8 mouse cellular contexts compared by ENCODE assay signal in the genomic region with DNA sequence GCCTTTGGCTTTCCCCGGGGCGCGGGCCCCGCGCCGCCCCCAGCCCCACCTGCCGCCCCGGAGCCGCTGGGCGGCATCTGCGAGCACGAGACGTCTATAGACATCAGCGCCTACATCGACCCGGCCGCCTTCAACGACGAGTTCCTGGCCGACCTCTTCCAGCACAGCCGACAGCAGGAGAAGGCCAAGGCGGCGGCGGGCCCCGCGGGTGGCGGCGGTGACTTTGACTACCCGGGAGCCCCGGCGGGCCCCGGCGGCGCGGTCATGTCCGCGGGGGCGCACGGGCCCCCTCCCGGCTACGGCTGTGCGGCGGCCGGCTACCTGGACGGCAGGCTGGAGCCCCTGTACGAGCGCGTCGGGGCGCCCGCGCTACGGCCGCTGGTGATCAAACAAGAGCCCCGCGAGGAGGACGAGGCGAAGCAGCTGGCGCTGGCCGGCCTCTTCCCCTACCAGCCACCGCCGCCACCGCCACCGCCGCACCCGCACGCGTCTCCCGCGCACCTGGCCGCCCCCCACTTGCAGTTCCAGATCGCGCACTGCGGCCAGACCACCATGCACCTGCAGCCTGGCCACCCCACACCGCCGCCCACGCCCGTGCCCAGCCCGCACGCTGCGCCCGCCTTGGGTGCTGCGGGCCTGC. TPM values are rescaled to one million over a fixed set of nuclear protein-coding genes. Genes with fewer than 3 reads are reported as not detected.
DNase-seq lines count a peak whose midpoint lies in the region; ATAC-seq and TF ChIP-seq lines count a peak whose summit lies in the region.

No protein-coding gene starts in this region.

- H3K9ac ChIP-seq in hindbrain, embryonic 15.5 days, result peak overlapping the region; percentile 42
- peak overlapping the region; percentile 68 for H3K9ac ChIP-seq in limb, embryonic 13.5 days

- peaks cover 97% of the 10 kb centered on the region for H3K27me3 ChIP-seq in forebrain, embryonic 10.5 days (ENCODE audit: poor library complexity, severe bottlenecking)
- peaks cover 63% of the 10 kb centered on the region for H3K27me3 ChIP-seq in hindbrain, embryonic 15.5 days
- H3K27me3 ChIP-seq in limb, embryonic 13.5 days, result peaks cover 82% of the 10 kb centered on the region
- no peaks in the 10 kb centered on the region for H3K27me3 ChIP-seq in myocyte (ENCODE audit: control insufficient read depth, insufficient read depth, insufficient read length)

- peak overlapping the region; percentile 70 for H3ac ChIP-seq in myocyte (ENCODE audit: control insufficient read depth, insufficient read length)

- no peaks in the 10 kb centered on the region for H3K36me3 ChIP-seq in forebrain, embryonic 10.5 days (replicated peaks)
- H3K36me3 ChIP-seq in hindbrain, embryonic 15.5 days, result no peaks in the 10 kb centered on the region
- no peaks in the 10 kb centered on the region for H3K36me3 ChIP-seq in limb, embryonic 13.5 days
- no peaks in the 10 kb centered on the region for H3K36me3 ChIP-seq in myocyte (ENCODE audit: control insufficient read depth, insufficient read depth)

- H3K4me3 ChIP-seq in bone marrow macrophage, adult 2 months (ENCODE audit: insufficient read depth, low read length), result peak overlapping the region; percentile 73
- peak overlapping the region; percentile 68 for H3K4me3 ChIP-seq in forebrain, embryonic 10.5 days
- peak overlapping the region; percentile 48 for H3K4me3 ChIP-seq in hindbrain, embryonic 15.5 days
- peak overlapping the region; percentile 62 for H3K4me3 ChIP-seq in limb, embryonic 13.5 days
- H3K4me3 ChIP-seq in myocyte, result peak overlapping the region; percentile 35

- no peaks in the 10 kb centered on the region for H3K79me2 ChIP-seq in myocyte (ENCODE audit: control insufficient read depth, insufficient read depth)

- under 1% methylated on average over 82 of the region's 83 CpGs for WGBS in forebrain, embryonic 10.5 days
- WGBS in hindbrain, embryonic 15.5 days, result under 1% methylated on average over 68 of the region's 83 CpGs
- under 1% methylated on average over 78 of the region's 83 CpGs for WGBS in limb, embryonic 13.5 days

- peak; percentile 23 for ATAC-seq in hindbrain, embryonic 15.5 days (ENCODE audit: low FRiP score, low read depth)
- no peak for ATAC-seq in limb, embryonic 13.5 days (ENCODE audit: low FRiP score, low read depth)

- peak overlapping the region; percentile 91 for H3K4me2 ChIP-seq in hindbrain, embryonic 15.5 days
- peak overlapping the region; percentile 95 for H3K4me2 ChIP-seq in limb, embryonic 13.5 days (replicated peaks)
- peak overlapping the region; percentile 89 for H3K4me2 ChIP-seq in myocyte (ENCODE audit: low read depth)

- TF ChIP-seq POLR2A in bone marrow macrophage, adult 2 months (IDR thresholded peaks at IDR 0.05; ENCODE audit: borderline replicate concordance, low read depth, low read length), result no peak
- no peak for TF ChIP-seq POLR2A in myocyte (IDR thresholded peaks at IDR 0.05; ENCODE audit: insufficient read length, low read depth)

- no peak for TF ChIP-seq CTCF in bone marrow macrophage, adult 2 months (IDR thresholded peaks at IDR 0.05; ENCODE audit: low read depth, low read length)

- H3K9me3 ChIP-seq in forebrain, embryonic 10.5 days, result no peaks in the 10 kb centered on the region
- no peaks in the 10 kb centered on the region for H3K9me3 ChIP-seq in hindbrain, embryonic 15.5 days
- no peaks in the 10 kb centered on the region for H3K9me3 ChIP-seq in limb, embryonic 13.5 days

- peak; percentile 24 for DNase-seq in right cerebral cortex, adult 18-20 months
- DNase-seq in right cerebral cortex, adult 2 months (ENCODE audit: low spot score in 2 of 2), result no peak
- peak; percentile 30 for DNase-seq in forebrain, embryonic 10.5 days (ENCODE audit: extremely low spot score, low spot score)
- no peak for DNase-seq in T-cell, adult 2 months (ENCODE audit: low spot score)

- peaks cover 17% of the 10 kb centered on the region for H3K4me1 ChIP-seq in bone marrow macrophage, adult 2 months (ENCODE audit: control insufficient read depth, insufficient read depth, low read length)
- H3K4me1 ChIP-seq in forebrain, embryonic 10.5 days, result peaks cover 40% of the 10 kb centered on the region
- H3K4me1 ChIP-seq in hindbrain, embryonic 15.5 days (replicated peaks), result peaks cover 38% of the 10 kb centered on the region
- peaks cover 28% of the 10 kb centered on the region for H3K4me1 ChIP-seq in limb, embryonic 13.5 days

- peak overlapping the region; percentile 51 for H3K27ac ChIP-seq in bone marrow macrophage, adult 2 months (ENCODE audit: insufficient read depth, low read depth, low read length)
- peak overlapping the region; percentile 83 for H3K27ac ChIP-seq in forebrain, embryonic 10.5 days
- no peak overlapping the region for H3K27ac ChIP-seq in hindbrain, embryonic 15.5 days (replicated peaks)
- H3K27ac ChIP-seq in limb, embryonic 13.5 days, result 0 out of 2 replicates have a peak overlapping the region, but pooled peaks have one; percentile 6

TF ChIP-seq in myocyte, 11 proteins besides CTCF, POLR2A, EP300 and RAD21:
- TF ChIP-seq MYOG (IDR thresholded peaks at IDR 0.05; ENCODE audit: control insufficient read depth in 1 of 3, insufficient read depth in 1 of 3, insufficient read length in 2 of 3, low read depth in 2 of 3), result peak in 1 of 3 experiments; percentile 48
- no peak for TF ChIP-seq POLR2AphosphoS2 (IDR thresholded peaks at IDR 0.05; ENCODE audit: insufficient read length, low read depth)
- peak in 2 of 3 experiments; percentile 27 to 54 for TF ChIP-seq MYOD1 (IDR thresholded peaks at IDR 0.05; ENCODE audit: control insufficient read depth in 1 of 3, insufficient read length in 2 of 3, low read depth in 2 of 3)
TF ChIP-seq in myocyte: peak in this region for 2.

RNA-seq across cellular contexts. Expression of a gene that starts 0.5 kb away (rescaled TPM):
- 78.9 and 79.1 TPM in 2 replicates for polyA plus RNA-seq in bone marrow macrophage, adult 2 months (2012; ENCODE audit: insufficient read depth, insufficient read length, missing spikeins)
- polyA plus RNA-seq in forebrain, embryonic 10.5 days (2016; fragmentation: Nextera tagmentation; extraction: Ambion mirVana), result 0.23 and 0.40 TPM in 2 replicates
- 0.84 and 1.1 TPM in 2 replicates for polyA plus RNA-seq in hindbrain, embryonic 15.5 days (2015; fragmentation: Nextera tagmentation; extraction: Ambion mirVana)
- 2.0 and 2.2 TPM in 2 replicates for polyA plus RNA-seq in limb, embryonic 13.5 days (2015; fragmentation: Nextera tagmentation; extraction: Ambion mirVana)
- polyA plus RNA-seq in myocyte (2012; fragmentation: generic; extraction: Trizol), result 7.7 TPM

Comparison
In these comparisons a context has a peak if more than half of its experiments do, and no peak if none do; other contexts are left out.
1. DNase-seq: peak in right cerebral cortex, adult 18-20 months (single experiment) and forebrain, embryonic 10.5 days (single experiment); none in right cerebral cortex, adult 2 months (0 of 2) and T-cell, adult 2 months (single experiment).
2. Peak in every context shown above with its lines, with median percentiles within 50 percentile points of each other: H3K4me3 ChIP-seq and H3K4me2 ChIP-seq.